Mouse (Mus musculus) liver, adult 2 months (tissue): ENCODE measurements around the gene 9030025P20Rik.
"Not testable (repeated sequence)": the region's sequence is repeated elsewhere in the genome, so short reads cannot be mapped to it uniquely, and the experiment has no call there.

Experiments used
- CTCF ChIP-seq: fragments of 200-500 bp; IDR thresholded peaks from 2 replicates; pipeline ENCODE4 v1.5.1; 2011; ENCODE audit warnings: low read depth, low read length, control low read depth
- POLR2A ChIP-seq: fragments of 200-500 bp; IDR thresholded peaks from 2 replicates; pipeline ENCODE4 v1.6.1; 2011; ENCODE audit warnings: low read length, control low read depth; ENCODE audit not compliant: insufficient read depth; ENCODE audit errors: extremely low read depth

GRCm38 (mm10) chr17:15009706-15010413, 31.6 kb downstream of the 9030025P20Rik start, which contains the start of gene Gm3435:
- not testable (repeated sequence) for TF ChIP-seq CTCF, POLR2A
